Mouse (Mus musculus) gastrocnemius, adult 8-10 months (tissue): Measurements from ENCODE around the gene Tecr. TPM values are rescaled to one million over a fixed set of nuclear protein-coding genes. Genes with fewer than 3 reads are reported as not detected.
"Not testable (repeated sequence)": the region's sequence is repeated elsewhere in the genome, so short reads cannot be mapped to it uniquely, and the experiment has no call there.

ENCODE experiments used
- DNase-seq, 2 experiments: peaks; one replicate each; pipeline ENCODE4 v3.0.0; 2022; ENCODE audit warnings: low spot score in 2 of 2
- total RNA-seq, 4 experiments: library from RNA; stranded (reverse); gene quantifications; 2 replicates each; pipeline ENCODE4 v1.2.4; 2022

The Tecr gene
- total RNA-seq, 4 experiments from 2014 or later: 461 to 506 (median 481) TPM

GRCm38 (mm10) chr8:83619568-83620285, 12.0 kb upstream of the Tecr start:
- no peak for DNase-seq

- no peak for DNase-seq
Measured at GRCm38 (mm10) chr8:83618566-83618965, 10.8 kb upstream of the Tecr start.

DNA sequence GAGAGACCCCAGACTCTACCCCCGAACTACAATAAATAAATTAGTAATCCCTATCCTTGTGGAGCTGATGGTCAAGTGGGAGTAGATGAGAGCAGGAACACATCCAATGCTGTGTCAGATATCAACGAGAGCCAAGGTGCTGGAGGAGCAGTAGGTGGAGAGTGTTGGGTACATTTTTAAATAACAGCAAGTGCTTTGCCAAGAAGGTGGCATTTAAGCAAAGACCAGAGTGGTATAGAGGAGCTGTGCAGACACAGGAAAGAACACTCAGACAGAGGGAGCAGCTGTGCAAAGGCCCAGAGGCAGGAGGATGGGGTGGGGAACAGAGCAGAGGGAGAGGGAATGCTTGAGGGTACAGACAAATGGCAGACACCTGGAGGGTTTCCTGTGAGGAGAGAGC, 9.3 kb upstream of the Tecr start:
- DNase-seq: no peak

- DNase-seq: no peak
Measured at GRCm38 (mm10) chr8:83616625-83617024, 8.9 kb upstream of the Tecr start.

- no peak for DNase-seq
Measured at GRCm38 (mm10) chr8:83613695-83614094, 5.9 kb upstream of the Tecr start.

- no peak for DNase-seq
Measured at GRCm38 (mm10) chr8:83611921-83612320, 4.2 kb upstream of the Tecr start.

GRCm38 (mm10) chr8:83609547-83610180, 1.9 kb upstream of the Tecr start:
- DNase-seq: no peak

- DNase-seq: no peak
Measured at GRCm38 (mm10) chr8:83609086-83609485, 1.3 kb upstream of the Tecr start.

- peak; percentile 70 to 73 for DNase-seq
Measured at GRCm38 (mm10) chr8:83608398-83608829, 643 bp upstream of the Tecr start.

DNA sequence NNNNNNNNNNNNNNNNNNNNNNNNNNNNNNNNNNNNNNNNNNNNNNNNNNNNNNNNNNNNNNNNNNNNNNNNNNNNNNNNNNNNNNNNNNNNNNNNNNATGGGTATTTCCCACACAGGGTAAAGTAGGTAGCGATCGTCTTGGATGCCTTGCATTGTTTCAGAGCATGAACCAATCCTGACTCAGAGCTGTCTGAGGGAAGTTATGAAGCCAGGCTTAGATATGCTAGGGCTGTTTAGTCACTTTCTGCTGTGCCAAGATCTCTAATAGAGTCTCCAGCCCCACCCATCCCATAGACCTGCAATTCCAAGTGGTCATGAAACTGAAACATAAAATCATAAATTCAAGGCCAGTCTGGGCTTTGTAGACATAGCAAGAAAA, 5.1 kb downstream of the Tecr start:
- DNase-seq: no peak

- DNase-seq: no peak
Measured at GRCm38 (mm10) chr8:83599814-83600213, 8.0 kb downstream of the Tecr start.

GRCm38 (mm10) chr8:83598146-83598545, 9.6 kb downstream of the Tecr start:
- DNase-seq: no peak

- DNase-seq: no peak
Measured at GRCm38 (mm10) chr8:83596369-83596768, 11.4 kb downstream of the Tecr start.

DNA sequence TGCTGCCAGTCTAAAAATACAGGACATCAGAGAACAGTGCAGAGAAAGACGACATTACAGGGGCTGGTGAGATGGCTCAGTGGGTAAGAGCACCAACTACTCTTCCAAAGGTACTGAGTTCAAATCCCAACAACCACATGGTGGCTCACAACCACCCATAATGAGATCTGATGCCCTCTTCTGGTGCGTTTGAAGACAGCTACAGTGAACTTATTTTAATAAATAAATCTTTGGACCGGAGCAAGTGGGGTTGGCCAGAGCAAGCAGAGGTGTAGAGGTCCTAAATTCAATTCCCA, 12.8 kb downstream of the Tecr start:
- DNase-seq: not testable (repeated sequence)

DNA sequence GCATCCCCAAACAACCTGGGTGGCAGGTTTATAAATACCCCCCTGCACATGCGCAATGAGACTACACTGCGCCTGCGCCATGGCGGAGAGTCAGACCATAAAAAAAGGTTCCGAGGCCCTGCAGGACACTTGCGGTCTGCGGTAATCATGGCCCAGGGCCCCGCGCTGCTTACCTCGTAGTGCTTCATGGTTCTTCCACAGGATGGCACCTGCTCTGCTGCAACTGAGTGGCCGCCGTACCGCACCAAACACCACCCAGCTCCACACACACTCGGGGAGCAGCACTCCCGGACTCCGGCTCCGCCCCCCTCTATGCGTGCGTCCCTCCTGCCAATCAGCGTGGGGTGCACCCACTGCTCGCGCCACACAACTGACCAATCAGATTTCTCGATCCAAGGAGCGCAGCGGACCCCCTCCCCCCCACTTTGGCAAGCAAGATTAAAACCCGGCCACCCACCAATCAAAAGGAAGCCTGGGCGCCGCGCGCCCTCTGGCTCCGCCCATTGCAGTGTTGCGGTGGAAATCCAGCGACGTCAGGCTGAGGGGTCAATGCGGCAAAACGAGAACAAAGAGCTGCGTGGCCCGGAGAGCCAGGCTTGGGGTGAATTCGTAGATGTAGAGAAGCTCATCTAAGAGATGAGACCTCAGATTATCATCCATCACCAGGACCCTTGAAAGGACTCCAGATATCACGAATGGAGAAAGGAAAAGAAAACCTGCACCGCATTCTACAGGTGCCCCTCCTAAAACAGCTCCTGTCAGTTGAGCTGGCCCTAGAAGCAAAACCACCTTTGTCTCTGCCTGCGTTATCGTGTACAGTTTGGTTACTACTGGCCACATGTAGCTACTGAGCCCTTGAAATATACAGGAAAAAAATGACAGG, 13.4 kb downstream of the Tecr start:
- DNase-seq: peak; percentile 94 to 95

GRCm38 (mm10) chr8:83593325-83594166, 14.2 kb downstream of the Tecr start:
- no peak for DNase-seq

DNA sequence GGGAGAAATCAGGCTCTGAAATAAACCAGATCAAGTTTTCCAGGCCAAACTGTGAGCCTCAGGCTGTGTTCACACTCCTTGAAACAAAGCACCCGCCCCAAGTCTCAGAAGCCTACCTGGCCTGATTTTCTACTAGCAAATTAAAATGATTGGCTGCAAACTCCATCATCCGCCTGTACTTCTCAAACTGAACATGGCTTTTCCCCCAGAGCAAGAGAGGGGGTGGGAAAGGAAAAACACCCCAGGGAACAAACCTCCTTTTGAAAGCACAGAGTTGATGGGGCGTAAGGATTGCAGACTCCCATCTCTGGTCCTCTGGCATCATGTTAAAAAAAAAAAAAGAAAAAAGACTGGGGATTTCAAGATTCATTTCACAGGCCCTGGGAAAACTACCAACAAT, 15.1 kb downstream of the Tecr start:
- no peak for DNase-seq

DNA sequence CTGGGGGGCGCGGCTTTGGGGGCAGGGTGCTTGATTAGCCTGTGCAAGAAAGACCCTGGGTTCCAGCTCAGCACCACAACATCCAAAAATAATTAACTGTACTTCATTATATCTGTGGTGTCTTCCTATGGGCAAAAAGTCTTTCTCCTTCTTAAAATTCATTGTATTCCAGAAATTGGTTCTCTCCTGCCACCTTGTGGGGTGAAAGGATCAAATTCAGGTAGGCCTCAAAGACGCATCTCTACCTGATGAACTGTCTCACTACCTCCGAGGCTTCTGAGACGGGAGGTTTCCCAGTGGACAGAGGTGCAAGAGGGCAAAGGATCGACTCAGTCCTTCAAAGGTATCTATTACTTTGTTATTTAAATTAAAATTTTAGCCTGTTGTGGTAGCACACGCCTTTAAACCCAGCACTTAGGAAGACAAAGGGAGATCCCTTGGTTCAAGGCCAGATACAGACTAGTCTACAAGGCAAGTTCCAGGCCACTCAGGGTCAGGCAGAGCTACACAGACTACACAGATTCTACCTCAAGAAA, 17.2 kb downstream of the Tecr start:
- DNase-seq: no peak

DNA sequence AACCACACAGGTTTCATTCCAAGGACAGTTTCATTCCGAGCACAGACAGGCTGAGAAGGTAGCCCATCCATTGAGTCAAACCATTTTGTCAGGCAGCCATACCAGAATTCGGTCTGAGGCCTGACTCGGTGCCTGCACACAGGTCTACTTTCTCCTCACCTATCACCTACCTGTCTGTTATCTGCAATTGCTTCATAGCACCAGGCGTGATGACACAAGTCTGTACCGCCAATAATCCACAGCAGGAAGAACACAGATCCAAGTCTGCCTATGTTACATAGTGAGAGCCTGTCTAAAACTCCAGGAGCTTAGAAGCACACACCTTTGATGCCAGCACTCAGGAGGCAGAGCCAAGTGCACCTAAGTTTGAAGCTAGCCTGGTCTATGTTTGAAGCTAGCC, 18.9 kb downstream of the Tecr start:
- no peak for DNase-seq

- no peak for DNase-seq
Measured at GRCm38 (mm10) chr8:83587644-83588043, 20.1 kb downstream of the Tecr start.

GRCm38 (mm10) chr8:83585333-83585732, 22.4 kb downstream of the Tecr start:
- DNase-seq: no peak
